Mouse (Mus musculus): ENCODE measurements around the gene Rapgef4.

DNA sequence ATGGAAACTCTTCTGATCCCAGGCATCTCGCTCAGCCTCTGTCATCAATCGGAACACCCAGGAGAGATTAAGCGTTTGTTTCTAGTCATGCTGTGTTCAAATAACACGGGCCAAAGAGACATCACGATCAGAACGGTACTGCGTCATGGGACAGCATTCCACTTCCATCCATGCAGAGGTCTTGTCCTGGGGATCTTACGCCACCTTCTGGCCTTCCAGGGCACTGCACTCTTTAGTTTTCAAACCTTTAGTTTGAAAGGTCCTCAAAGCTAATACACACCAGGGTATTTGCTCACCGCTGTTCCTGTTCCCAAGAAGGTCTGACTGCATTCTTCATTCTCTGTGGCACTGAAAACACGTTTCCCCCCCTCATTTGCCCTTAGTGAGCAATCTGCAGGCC is 61.1 kb downstream of the Rapgef4 start:
- TF ChIP-seq CTCF (IDR thresholded peaks at IDR 0.05; ENCODE audit: borderline replicate concordance, extremely low read depth, insufficient read depth, insufficient read length): peak; percentile 37; the same call in 1 of the 2 replicates
- TF ChIP-seq POLR2A (IDR thresholded peaks at IDR 0.05; ENCODE audit: borderline replicate concordance, extremely low read depth, insufficient read depth, insufficient read length, poor library complexity, severe bottlenecking): no peak

Measured in brain, embryonic 14.5 days (tissue).